Mouse (Mus musculus): ENCODE measurements around the gene Cln6. TPM values are rescaled to one million over a fixed set of nuclear protein-coding genes. Genes with fewer than 3 reads are reported as not detected.
"Not testable (repeated sequence)": the region's sequence is repeated elsewhere in the genome, so short reads cannot be mapped to it uniquely, and the experiment has no call there.

Cln6 gene
- polyA plus RNA-seq, 1 experiment: 51.3 TPM

DNA sequence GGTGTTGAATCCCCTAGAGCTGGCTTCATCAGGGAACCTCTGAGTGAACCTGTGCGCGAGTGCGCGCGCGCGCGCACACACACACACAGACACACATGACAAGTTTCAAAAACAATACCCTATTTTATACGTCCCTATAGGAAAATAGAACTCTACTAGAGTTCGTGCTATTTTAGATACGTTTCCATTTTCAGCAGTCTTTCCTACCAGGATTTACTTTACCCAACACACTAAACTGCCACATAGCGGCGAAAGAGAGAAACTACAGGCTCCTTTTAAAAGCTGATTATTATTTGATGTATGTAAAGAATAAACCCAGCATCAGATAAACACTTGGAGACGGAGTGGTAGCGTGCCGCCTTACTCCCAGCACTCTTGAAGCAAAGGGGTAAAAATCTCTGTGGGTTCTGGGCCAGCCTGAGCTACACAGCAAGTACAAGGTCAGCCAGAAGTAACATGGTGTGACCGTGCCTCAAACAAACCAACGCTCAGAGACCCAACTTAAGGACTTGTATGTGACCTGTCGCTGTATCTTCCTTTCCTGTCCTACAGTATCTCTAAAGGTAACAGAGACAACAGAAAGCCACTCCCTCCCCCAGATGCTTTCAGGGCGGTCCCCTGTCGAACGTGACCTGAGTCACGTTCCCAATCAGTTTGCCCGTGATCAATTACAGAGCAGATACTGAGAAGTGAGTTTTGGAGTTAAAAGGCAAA lies 10.5 kb upstream of the Cln6 start:
- no peak for DNase-seq (ENCODE audit: low read depth, low spot score)
- 7% methylated on average over 24 of the region's 24 CpGs for WGBS

DNA sequence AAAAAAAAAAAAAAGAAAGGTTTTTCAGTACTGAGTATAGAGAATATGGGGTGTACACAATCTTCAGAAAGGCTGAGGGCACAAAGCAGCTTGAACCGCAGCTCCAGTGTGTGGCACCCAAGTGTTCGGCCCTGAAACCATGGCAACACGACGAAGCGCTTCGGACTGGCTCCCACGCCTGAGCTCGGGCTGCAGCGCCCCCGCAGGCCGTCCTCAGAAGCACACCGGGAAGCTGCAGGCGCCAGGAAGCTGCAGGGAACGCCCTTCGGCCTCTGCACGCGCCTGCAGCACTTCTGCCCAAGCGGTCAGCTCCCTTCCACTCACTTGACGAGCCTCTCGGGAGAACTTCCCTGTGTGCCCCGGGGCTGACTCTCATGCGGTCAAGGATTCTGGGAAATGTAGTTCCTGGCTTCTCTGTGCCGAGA lies 9.9 kb upstream of the Cln6 start:
- WGBS: under 1% methylated on average over 23 of the region's 23 CpGs
- peak; percentile 91 for DNase-seq (ENCODE audit: low read depth, low spot score)

GRCm38 (mm10) chr9:62829877-62830276 lies 8.7 kb upstream of the Cln6 start:
- 81% methylated on average over 6 of the region's 6 CpGs for WGBS
- DNase-seq (ENCODE audit: low read depth, low spot score): no peak

GRCm38 (mm10) chr9:62834906-62835305 lies 3.7 kb upstream of the Cln6 start:
- WGBS: 63% methylated on average over 5 of the region's 5 CpGs
- DNase-seq (ENCODE audit: low read depth, low spot score): no peak

- WGBS: 26% methylated on average over 4 of the region's 4 CpGs
- no peak for DNase-seq (ENCODE audit: low read depth, low spot score)
These were observed 2.7 kb upstream of the Cln6 start for GRCm38 (mm10) chr9:62835705-62836446.

DNA sequence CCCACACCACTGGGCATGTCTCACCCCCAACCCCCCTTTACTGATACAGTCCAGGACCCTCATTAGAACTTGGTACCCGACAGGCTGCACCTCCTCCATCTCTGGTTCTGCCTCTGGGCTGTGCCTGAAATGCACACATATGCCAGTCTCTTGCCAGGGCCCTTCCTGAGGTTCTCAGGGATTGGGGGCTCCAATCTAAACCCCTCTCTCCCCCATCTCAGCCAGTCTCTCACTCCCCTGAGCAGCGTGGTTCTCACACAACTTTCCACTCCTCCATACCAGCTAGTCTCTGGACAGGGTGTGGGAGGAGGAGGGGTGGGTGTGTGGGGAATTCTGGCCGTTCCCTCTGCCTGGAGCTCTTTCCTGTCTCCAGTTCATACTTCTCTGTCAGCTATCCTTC lies 974 bp upstream of the Cln6 start:
- WGBS: 51% methylated on average over 3 of the region's 3 CpGs

GRCm38 (mm10) chr9:62838146-62838505 lies 459 bp upstream of the Cln6 start:
- no peak for DNase-seq (ENCODE audit: low read depth, low spot score)
- 13% methylated on average over 8 of the region's 8 CpGs for WGBS

More for the DNA sequence above, 974 bp upstream of the Cln6 start:
- DNase-seq (ENCODE audit: low read depth, low spot score): no peak

DNA sequence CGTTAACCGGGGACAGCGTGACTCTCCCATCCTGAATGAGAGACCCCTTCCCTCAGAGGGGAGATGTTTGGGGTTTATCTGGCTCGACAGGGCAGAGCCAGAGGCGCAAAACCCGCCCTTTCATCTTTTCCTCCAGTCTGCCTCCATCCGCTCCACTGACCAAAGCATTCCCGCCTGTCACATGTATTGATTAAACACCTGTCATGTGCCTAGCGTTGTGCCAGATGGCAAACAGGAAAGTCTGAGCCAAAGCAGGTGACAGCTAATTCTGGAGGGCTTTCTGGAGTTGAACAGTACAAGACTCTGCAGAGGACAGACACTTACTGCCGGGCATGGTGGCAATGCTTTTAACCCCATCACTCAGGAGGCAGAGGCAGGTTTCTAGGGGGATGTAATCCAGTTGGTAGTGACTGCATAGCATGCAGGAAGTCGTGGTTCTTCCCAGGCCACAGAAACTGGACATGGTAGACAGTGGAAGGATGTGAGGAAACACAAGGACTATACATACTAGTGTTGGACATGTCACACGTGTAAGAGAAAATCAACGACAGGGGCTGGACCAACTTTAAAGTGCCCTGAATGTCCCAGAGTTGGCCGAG lies 686 bp downstream of the Cln6 start:
- 7% methylated on average over 14 of the region's 14 CpGs for WGBS
- no peak for DNase-seq (ENCODE audit: low read depth, low spot score)

DNA sequence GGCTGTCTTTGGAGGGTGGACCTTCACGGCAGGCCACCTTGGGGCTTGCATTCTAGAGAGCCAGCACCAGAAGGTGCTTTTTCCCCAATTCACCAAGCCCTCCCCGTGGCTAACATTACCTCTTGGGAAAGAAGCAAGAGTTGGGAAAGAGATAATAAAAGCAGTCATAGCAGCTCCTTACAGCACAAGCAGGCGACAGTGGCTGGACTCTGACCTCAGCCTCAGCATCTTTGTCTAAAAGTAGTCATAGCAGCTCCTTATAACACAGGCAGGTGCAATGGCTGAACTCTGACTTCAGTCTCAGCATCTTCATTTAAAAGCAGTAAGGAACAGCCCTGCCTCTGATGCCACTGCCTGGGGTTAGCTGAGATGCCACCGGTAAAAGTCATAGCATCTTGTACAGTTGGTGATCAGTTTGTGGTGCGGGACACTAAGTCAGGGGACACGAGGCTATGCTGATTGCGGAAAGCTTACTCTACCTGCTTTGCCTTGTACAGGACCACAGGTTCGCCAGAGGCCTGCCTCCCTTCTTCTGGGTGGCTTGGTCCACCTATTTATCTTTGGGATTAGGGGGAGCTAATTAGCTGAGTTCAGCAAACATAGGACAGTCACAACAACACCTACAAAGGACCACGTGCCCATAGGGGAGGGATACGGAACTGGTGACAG lies 4.9 kb downstream of the Cln6 start:
- no peak for DNase-seq (ENCODE audit: low read depth, low spot score)
- 64% methylated on average over 10 of the region's 10 CpGs for WGBS

- no peak for DNase-seq (ENCODE audit: low read depth, low spot score)
- 88% methylated on average over 5 of the region's 5 CpGs for WGBS
These were observed 5.9 kb downstream of the Cln6 start for GRCm38 (mm10) chr9:62844461-62844860.

- 1% methylated on average over 3 of the region's 3 CpGs for WGBS
- no peak for DNase-seq (ENCODE audit: low read depth, low spot score)
These were observed 9.1 kb downstream of the Cln6 start for GRCm38 (mm10) chr9:62847694-62848093.

- 92% methylated on average over 3 of the region's 3 CpGs for WGBS
These were observed 10.1 kb downstream of the Cln6 start for GRCm38 (mm10) chr9:62848641-62849040.

GRCm38 (mm10) chr9:62851571-62851970 lies 13.0 kb downstream of the Cln6 start:
- no peak for DNase-seq (ENCODE audit: low read depth, low spot score)
- 89% methylated on average over 2 of the region's 2 CpGs for WGBS

More at GRCm38 (mm10) chr9:62848641-62849040, 10.1 kb downstream of the Cln6 start:
- no peak for DNase-seq (ENCODE audit: low read depth, low spot score)

GRCm38 (mm10) chr9:62854483-62854882 lies 15.9 kb downstream of the Cln6 start:
- WGBS: 48% methylated on average over 4 of the region's 4 CpGs
- no peak for DNase-seq (ENCODE audit: low read depth, low spot score)

- 7% methylated on average over 9 of the region's 9 CpGs for WGBS
- DNase-seq (ENCODE audit: low read depth, low spot score): no peak
These were observed 18.6 kb downstream of the Cln6 start for GRCm38 (mm10) chr9:62857216-62857615.

DNA sequence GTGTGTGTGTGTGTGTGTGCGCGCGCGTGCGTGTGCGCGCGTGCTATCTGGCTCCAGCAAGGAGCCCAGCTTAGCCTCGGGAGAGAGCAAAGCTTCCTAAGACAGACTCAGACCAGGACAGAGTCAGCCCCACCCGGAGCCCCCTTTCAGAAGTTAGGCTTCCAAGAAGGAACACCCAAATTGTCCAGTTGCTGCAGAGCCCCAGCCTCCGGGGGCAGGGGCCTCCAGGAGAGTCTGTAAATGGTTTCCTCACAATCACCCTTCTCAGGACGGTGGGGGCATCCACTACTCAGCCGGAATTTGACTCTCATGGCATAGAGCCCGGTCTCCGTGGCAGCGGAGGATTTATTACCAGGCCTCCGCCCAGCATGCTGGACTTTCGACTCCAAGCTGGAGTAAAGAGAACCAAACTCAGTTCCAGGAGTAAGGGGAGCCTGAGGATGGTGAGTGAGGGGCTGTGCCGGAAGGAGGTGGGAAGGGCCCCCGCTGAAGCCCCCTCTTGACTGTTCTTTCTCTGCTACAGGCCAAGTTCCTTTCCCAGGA lies 19.2 kb downstream of the Cln6 start, which contains the start of gene Calml4:
Gene Calml4 (plus strand): TSS at position 362 of the 543 bp plus-strand sequence.
- peak; percentile 94 for DNase-seq (ENCODE audit: low read depth, low spot score)
- WGBS: 12% methylated on average over 20 of the region's 20 CpGs

DNA sequence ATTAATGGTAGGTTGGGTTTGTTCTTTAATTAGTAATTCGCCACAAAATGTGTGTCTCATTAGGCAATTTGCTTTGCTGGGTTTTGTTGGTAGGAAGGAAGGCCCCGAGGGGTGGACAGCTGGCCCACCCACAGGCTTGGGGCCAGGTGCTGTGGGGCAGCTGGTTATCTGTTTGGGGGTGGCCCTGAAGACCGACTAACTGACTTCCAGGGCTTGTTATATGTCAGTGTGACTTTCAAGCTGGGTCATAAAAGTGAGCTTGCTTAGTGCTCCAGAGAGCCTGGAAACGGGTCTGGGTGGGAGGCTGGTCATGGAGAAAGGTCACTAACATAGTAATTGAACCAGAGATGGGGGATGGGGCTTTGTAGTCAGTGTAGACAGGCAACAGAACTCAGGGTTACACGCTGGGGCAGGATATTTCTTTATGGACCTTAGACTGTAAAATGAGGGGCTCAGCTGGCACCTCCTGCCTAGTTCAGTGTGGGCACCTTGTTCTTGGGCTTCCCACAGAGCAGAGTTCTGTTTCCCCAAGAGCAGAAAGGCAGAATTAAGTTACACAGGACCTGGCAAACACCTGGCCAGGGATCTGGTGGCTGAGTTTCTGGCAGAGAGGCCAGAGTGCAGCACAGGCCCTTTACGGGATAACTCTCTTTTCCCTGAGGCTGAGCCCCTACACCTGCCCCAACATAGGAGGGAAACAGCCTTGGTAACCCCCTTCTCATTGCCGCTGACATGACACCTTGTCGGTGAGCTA lies 19.9 kb downstream of the Cln6 start:
- no peak for DNase-seq (ENCODE audit: low read depth, low spot score)
- 16% methylated on average over 8 of the region's 8 CpGs for WGBS

- WGBS: 35% methylated on average over 7 of the region's 7 CpGs
- DNase-seq (ENCODE audit: low read depth, low spot score): not testable (repeated sequence)
These were observed 21.5 kb downstream of the Cln6 start for GRCm38 (mm10) chr9:62860102-62860501.

GRCm38 (mm10) chr9:62860866-62861265 lies 22.3 kb downstream of the Cln6 start:
- no peak for DNase-seq (ENCODE audit: low read depth, low spot score)
- 65% methylated on average over 4 of the region's 4 CpGs for WGBS
